Mouse (Mus musculus) yolk sac, embryonic 10.5 days (tissue): ENCODE data around the gene 3110040M04Rik.
"Not testable (repeated sequence)": the region's sequence is repeated elsewhere in the genome, so short reads cannot be mapped to it uniquely, and the experiment has no call there.

Experiments used
- DNase-seq: peaks from one replicate; pipeline ENCODE4 v3.0.0-alpha.2; 2017; ENCODE audit warnings: low spot score

Gene 3110040M04Rik

GRCm38 (mm10) chr1:151203818-151204217 lies at the start of gene 3110040M04Rik:
TSS of gene 3110040M04Rik (plus strand) at chr1:151204121.
- DNase-seq = not testable (repeated sequence)

DNA sequence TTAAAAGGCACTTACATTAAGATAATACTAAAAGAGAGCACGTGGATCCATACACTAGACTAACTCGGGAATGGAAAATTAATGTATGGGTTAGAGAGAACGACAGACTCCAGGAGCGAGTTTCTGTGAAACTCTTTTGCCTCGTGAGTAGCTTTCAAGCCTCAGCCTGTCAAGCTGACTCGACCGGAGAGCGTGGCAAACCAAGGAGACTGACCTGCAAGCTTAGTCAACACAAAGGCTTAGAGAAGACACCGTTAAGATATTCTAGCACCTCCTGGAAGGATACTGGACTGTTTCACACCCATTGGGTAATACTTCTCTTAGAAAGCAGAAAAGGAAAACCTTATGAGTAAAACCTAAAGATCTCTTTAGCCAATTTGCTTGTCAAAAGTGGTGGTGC lies 49.8 kb upstream of the 3110040M04Rik start:
- DNase-seq = not testable (repeated sequence)

DNA sequence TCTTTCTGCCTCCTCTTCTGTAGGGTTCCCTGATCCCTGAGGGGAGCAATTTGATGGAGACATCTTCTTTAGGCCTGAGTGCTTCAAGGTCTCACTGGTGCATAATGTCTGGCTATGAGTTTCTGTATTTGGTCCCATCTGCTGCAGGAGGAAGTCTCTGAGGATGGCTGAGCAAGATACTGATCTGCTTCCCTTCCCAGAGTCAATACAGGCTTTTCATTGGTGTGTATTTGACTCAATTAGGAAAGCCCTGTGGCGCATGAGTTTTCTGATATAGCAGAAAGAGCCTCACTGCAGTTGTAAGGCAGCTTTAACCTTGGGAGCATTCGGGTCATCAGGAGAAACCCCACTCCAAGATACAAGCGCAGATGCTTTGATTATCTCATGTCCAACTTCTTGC lies 47.8 kb upstream of the 3110040M04Rik start:
- DNase-seq = no peak

- no peak for DNase-seq
These were observed 46.9 kb upstream of the 3110040M04Rik start for GRCm38 (mm10) chr1:151156777-151157632.

DNA sequence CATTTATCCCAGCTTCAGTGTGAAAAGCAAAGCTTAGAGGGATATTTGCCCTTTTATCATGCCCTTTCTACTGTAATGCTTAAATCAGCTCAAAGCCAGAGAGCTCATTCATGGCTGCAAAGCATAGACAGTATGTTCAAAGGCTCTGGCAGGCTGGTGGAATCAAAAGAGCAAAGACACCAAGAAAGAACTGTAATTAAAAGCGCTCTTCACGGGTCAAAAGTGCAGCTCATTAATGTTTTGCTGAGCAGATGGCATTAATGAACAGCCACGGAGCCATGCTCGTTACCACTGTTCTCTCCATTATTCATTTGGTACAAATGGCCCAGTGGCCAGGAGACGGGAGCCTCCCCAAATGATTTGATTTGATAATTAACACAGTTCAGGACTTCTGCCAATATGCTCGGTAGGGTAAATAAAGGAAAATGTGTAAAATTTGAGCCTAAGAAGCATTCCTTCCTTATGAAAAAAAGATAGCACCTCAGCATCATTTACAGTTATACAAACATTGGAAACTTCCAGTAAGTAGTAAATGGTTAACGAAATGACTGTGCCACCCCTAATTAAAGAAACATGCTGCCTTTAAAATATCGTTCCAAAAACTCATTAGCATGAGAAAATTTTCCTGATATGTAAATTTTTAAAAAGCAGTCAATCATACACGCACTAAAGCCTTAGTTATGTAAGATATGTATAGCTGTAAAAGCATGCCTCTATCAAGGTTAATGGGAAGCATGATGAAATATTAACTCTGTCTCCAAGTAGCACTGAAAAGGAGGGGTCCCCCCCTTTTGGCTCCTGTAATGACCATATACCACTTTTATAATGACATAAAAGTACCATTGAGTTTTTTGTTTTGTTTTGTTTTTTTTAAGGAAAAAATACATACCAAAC lies 45.7 kb upstream of the 3110040M04Rik start:
- no peak for DNase-seq

DNA sequence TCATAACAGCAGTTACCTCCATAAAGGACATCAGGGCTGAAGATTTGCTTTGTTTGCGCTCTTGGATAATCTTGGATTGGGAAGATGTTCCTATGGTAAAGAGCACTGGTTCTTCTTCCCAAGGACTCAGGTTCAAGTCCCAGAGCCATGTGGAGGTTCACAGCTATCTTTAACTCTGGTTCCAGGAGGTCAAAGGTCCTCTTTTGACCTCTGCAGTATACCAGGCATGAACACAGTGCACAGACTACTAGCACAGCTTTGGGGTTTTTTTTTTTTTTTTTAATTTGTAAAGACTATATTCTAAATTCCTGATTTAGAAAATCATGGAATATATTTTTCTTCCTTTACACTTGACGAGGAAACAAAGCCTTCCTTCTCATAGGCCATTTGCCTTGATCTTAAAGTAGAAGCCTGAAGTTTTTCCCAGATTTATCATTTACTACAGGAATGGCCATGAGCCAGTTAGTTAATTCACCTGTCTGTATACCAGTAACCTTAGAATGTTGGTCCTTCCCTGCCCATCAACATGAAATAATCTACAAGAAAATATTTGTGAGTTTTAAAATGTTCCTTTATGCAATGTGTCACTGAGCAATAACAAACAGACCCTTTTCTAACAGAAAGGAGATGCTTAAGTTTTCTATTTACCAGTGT lies 44.9 kb upstream of the 3110040M04Rik start:
- no peak for DNase-seq

DNA sequence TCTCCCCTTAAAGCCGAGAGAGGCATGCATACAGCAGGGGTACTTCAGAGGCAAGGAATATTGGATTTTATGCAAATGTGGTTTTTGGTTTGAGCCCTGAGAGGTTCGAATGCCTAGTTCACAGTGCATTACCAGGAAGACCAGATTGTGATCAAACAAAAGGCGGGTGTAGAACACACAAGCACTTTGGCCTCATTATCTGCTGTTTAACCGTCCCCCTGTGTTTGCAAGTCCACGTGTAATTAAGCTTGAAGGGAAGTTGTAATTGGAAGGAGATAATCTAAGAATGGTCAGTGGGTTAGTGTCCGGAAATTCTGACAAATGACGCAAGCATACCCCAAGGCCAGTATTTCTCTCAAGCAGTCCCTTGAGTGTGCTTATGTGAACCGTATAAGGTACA lies 37.9 kb upstream of the 3110040M04Rik start:
- peak; percentile 71 for DNase-seq

DNA sequence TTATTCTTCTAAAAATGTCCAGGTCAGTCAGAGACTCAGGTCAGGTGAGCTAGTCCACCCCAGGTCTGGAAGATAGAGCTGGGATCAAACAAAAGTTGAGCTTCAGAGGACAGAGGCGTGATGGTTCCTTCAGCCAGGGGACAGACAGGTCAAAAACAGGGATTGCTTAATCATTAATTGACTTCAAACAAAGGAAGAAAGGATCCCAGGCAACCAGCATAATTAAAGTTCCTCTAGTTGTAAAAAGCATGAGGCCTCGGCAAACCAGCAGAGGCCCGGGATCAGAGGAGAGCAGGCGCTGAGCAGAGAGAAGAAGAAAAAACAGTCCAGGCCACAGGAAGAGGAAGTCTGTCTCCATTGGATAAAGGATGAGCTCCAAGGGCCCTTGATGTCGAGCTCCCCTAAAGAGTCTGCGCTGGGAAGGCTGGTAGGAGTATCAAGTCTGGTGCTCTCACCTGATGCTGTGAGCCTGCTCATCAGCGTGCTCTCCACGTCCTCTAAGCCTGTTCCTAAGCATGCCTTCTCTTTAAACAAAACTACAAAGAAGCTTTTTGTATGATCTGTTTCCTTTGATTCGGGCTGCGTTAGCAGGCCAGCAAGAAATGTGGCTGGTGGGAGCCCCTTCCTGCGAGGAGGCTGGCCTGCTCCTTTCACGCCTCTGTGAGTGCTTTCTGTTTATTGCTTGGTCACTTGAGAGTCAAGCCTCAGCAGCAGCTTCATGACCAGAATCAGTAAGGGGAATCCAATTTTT lies 36.4 kb upstream of the 3110040M04Rik start:
- DNase-seq = peak; percentile 72

DNA sequence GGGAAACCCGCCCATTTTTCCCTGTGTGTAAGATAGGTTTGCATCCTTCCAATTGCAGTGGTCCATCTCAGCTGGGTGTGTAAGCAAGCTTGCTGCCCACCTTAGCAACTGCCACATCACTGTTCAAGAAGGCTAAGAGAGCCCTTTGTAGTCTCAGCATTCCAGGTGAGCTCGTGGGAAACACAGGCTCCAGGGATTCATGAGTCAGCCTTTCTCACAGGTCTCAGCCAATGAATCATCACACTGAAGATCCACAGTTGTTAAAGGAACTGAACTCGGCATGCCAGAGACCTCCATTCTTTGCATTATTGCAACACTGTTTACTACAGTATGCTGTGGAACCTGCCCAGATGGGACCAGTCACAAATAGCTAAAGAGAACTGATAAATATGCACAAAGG lies 35.3 kb upstream of the 3110040M04Rik start:
- no peak for DNase-seq

GRCm38 (mm10) chr1:151171572-151172461 lies 32.1 kb upstream of the 3110040M04Rik start:
- no peak for DNase-seq

GRCm38 (mm10) chr1:151177030-151177936 lies 26.6 kb upstream of the 3110040M04Rik start:
- peak; percentile 89 for DNase-seq

DNA sequence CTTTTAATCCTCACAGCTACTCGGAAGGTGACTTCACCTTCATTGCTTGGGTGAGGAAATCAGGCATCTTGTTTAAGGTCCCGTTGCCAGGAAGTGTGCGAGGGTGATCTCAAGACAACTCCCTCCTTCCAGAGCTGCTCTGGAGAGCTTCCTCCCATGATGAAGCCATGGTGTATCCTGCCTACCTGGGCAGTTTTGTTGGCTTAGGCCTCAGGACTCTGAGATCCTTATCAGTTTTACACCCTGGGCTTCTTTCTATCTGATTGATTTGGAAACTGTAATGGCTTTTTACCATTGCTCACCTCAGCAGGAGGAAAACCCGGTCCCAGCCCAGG lies 26.0 kb upstream of the 3110040M04Rik start:
- DNase-seq = no peak

GRCm38 (mm10) chr1:151178505-151179083 lies 25.3 kb upstream of the 3110040M04Rik start:
- DNase-seq = no peak

GRCm38 (mm10) chr1:151180167-151180566 lies 23.8 kb upstream of the 3110040M04Rik start:
- DNase-seq = no peak

- not testable (repeated sequence) for DNase-seq
These were observed 21.7 kb upstream of the 3110040M04Rik start, which contains the start of gene Gm47985 for GRCm38 (mm10) chr1:151182266-151182665. TSS of gene Gm47985 (plus strand) at chr1:151182537.

- not testable (repeated sequence) for DNase-seq
These were observed 17.7 kb upstream of the 3110040M04Rik start for GRCm38 (mm10) chr1:151186186-151186585.

GRCm38 (mm10) chr1:151186879-151187424 lies 17.0 kb upstream of the 3110040M04Rik start:
- not testable (repeated sequence) for DNase-seq

- no peak for DNase-seq
These were observed 15.5 kb upstream of the 3110040M04Rik start for GRCm38 (mm10) chr1:151188469-151188868.

- not testable (repeated sequence) for DNase-seq
These were observed 11.8 kb upstream of the 3110040M04Rik start, which contains the start of gene Gm8947 for GRCm38 (mm10) chr1:151192075-151192474. TSS of gene Gm8947 (plus strand) at chr1:151192376.
